8 mouse cellular contexts compared by ENCODE assay signal in the genomic region with DNA sequence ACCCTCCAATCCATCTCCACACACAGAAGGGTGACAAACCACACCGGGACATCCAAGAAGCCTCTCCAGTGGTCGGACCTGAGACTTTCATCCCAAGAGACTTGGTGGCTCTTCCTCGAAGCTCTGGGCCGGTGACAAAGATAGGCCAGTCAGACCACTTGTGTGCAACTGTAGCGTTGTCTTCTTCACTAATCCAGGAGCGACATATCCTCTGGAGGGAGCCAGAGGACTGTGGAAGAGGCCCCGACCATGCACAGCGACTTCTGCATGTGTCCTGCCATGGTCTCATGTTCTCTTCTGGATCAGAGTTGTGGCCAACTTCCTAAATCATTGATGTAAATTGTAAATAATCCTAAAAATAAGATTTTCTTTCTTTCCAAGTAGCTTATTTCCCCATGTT. TPM values are rescaled to one million over a fixed set of nuclear protein-coding genes. Genes with fewer than 3 reads are reported as not detected.
DNase-seq lines count a peak whose midpoint lies in the region; ATAC-seq and TF ChIP-seq lines count a peak whose summit lies in the region.

No protein-coding gene starts in this region.

- H3K36me3 ChIP-seq in kidney, embryonic 14.5 days (ENCODE audit: control insufficient read depth, insufficient read depth, low read length): no peaks in the 10 kb centered on the region
- no peaks in the 10 kb centered on the region for H3K36me3 ChIP-seq in embryonic facial prominence, embryonic 11.5 days (replicated peaks; ENCODE audit: control insufficient read depth, insufficient read depth, low read depth, low read length)
- H3K36me3 ChIP-seq in limb, embryonic 14.5 days (ENCODE audit: control insufficient read depth, insufficient read depth, low read length): no peaks in the 10 kb centered on the region

- H3K4me2 ChIP-seq in kidney, embryonic 14.5 days (replicated peaks; ENCODE audit: low read depth, low read length): no peak overlapping the region
- H3K4me2 ChIP-seq in embryonic facial prominence, embryonic 11.5 days (ENCODE audit: low read depth, low read length): no peak overlapping the region
- no peak overlapping the region for H3K4me2 ChIP-seq in limb, embryonic 14.5 days (replicated peaks; ENCODE audit: low read depth, low read length, severe bottlenecking)

- WGBS in kidney, embryonic 14.5 days: 57% methylated on average over 8 of the region's 8 CpGs
- WGBS in embryonic facial prominence, embryonic 11.5 days: 57% methylated on average over 8 of the region's 8 CpGs
- WGBS in limb, embryonic 14.5 days: 68% methylated on average over 8 of the region's 8 CpGs

- no peak overlapping the region for H3K27ac ChIP-seq in kidney, embryonic 14.5 days (ENCODE audit: low read depth, low read length)
- H3K27ac ChIP-seq in embryonic facial prominence, embryonic 11.5 days (replicated peaks; ENCODE audit: low read depth, low read length): no peak overlapping the region
- no peak overlapping the region for H3K27ac ChIP-seq in limb, embryonic 14.5 days (replicated peaks; ENCODE audit: low read depth, low read length)

- H3K4me3 ChIP-seq in kidney, embryonic 14.5 days (ENCODE audit: low read length): no peak overlapping the region
- H3K4me3 ChIP-seq in embryonic facial prominence, embryonic 11.5 days (ENCODE audit: low read depth, low read length): no peak overlapping the region
- H3K4me3 ChIP-seq in limb, embryonic 14.5 days (replicated peaks; ENCODE audit: low read length): no peak overlapping the region

- H3K27me3 ChIP-seq in kidney, embryonic 14.5 days (ENCODE audit: control insufficient read depth, insufficient read depth, low read length): no peaks in the 10 kb centered on the region
- no peaks in the 10 kb centered on the region for H3K27me3 ChIP-seq in embryonic facial prominence, embryonic 11.5 days (ENCODE audit: control insufficient read depth, insufficient read depth, low read length)
- H3K27me3 ChIP-seq in limb, embryonic 14.5 days (ENCODE audit: control insufficient read depth, insufficient read depth, low read length): no peaks in the 10 kb centered on the region

- no peak overlapping the region for H3K9ac ChIP-seq in kidney, embryonic 14.5 days (ENCODE audit: low read depth, low read length)
- H3K9ac ChIP-seq in embryonic facial prominence, embryonic 11.5 days (replicated peaks; ENCODE audit: low read length): no peak overlapping the region
- no peak overlapping the region for H3K9ac ChIP-seq in limb, embryonic 14.5 days (ENCODE audit: low read depth, low read length, severe bottlenecking)

- DNase-seq in kidney, adult 18-20 months: peak; percentile 57
- peak; percentile 54 for DNase-seq in Muller cell, postnatal 12 days (ENCODE audit: inconsistent ontology term)
- peak; percentile 50 for DNase-seq in embryonic facial prominence, embryonic 11.5 days (ENCODE audit: low spot score)
- peak; percentile 72 for DNase-seq in induced T-regulatory cell, adult 2 months (ENCODE audit: low read depth)
- peak; percentile 9 for DNase-seq in limb, embryonic 14.5 days (ENCODE audit: low spot score)
- DNase-seq in right cerebral cortex, postnatal 14 days: peak; percentile 67

- TF ChIP-seq POLR2A in limb, embryonic 14.5 days (IDR thresholded peaks at IDR 0.05; ENCODE audit: borderline replicate concordance, extremely low read depth, insufficient read depth, insufficient read length): no peak

- H3K9me3 ChIP-seq in kidney, embryonic 14.5 days (ENCODE audit: control insufficient read depth, low read length): no peaks in the 10 kb centered on the region
- no peaks in the 10 kb centered on the region for H3K9me3 ChIP-seq in embryonic facial prominence, embryonic 11.5 days (replicated peaks; ENCODE audit: control insufficient read depth, low read length)
- H3K9me3 ChIP-seq in limb, embryonic 14.5 days (ENCODE audit: control insufficient read depth, low read length): no peaks in the 10 kb centered on the region

- ATAC-seq in kidney, embryonic 14.5 days (ENCODE audit: low FRiP score, low TSS enrichment): no peak
- no peak for ATAC-seq in embryonic facial prominence, embryonic 11.5 days (replicated peaks; ENCODE audit: insufficient number of reproducible peaks, low FRiP score, low TSS enrichment, low read depth)
- ATAC-seq in limb, embryonic 14.5 days (ENCODE audit: low FRiP score, low read depth): no peak
- ATAC-seq in inflammation-experienced regulatory T-cells, adult 6 months: no peak

- H3K4me1 ChIP-seq in kidney, embryonic 14.5 days (ENCODE audit: control insufficient read depth, insufficient read depth, low read length): no peaks in the 10 kb centered on the region
- no peaks in the 10 kb centered on the region for H3K4me1 ChIP-seq in embryonic facial prominence, embryonic 11.5 days (ENCODE audit: control insufficient read depth, insufficient read depth, low read length)
- no peaks in the 10 kb centered on the region for H3K4me1 ChIP-seq in limb, embryonic 14.5 days (ENCODE audit: control insufficient read depth, insufficient read depth, low read length)

RNA-seq across cellular contexts. Expression of gene Uqcrfs1, which starts 21.6 kb away (rescaled TPM):
- 264 and 276 TPM in 2 replicates for polyA plus RNA-seq in kidney, embryonic 14.5 days (2014; fragmentation: Nextera tagmentation; extraction: Ambion mirVana)
- polyA plus RNA-seq in embryonic facial prominence, embryonic 11.5 days (2014; fragmentation: Nextera tagmentation; extraction: Ambion mirVana): 238 and 249 TPM in 2 replicates
- polyA plus RNA-seq in limb, embryonic 14.5 days (2012; rRNA removed): 113 and 117 TPM in 2 replicates
- 191 and 192 TPM in 2 replicates for polyA plus RNA-seq in limb, embryonic 14.5 days (2014; fragmentation: Nextera tagmentation; extraction: Ambion mirVana)
- 100 to 1,000 TPM in 2 of 3 experiments, 10 to 100 TPM in 1; 94.7 to 153 (median 113) TPM for polyA plus RNA-seq in inflammation-experienced regulatory T-cells, adult 6 months (2017; shearing (Covaris generic))

Comparison
In these comparisons a context has a peak if more than half of its experiments do, and no peak if none do; other contexts are left out.
1. DNase-seq: peak in every context shown above with its lines; median percentile 72 in induced T-regulatory cell, adult 2 months; 67 in right cerebral cortex, postnatal 14 days; 57 in kidney, adult 18-20 months; 54 in Muller cell, postnatal 12 days; 50 in embryonic facial prominence, embryonic 11.5 days; 9 in limb, embryonic 14.5 days.